Mouse (Mus musculus) liver, adult 2 months (tissue): ENCODE results near the gene Nol11.

Source experiments
- CTCF ChIP-seq: fragments of 200-500 bp; IDR thresholded peaks from 2 replicates; pipeline ENCODE4 v1.5.1; 2011; ENCODE audit warnings: low read depth, low read length, control low read depth
- POLR2A ChIP-seq: fragments of 200-500 bp; IDR thresholded peaks from 2 replicates; pipeline ENCODE4 v1.6.1; 2011; ENCODE audit warnings: low read length, control low read depth; ENCODE audit not compliant: insufficient read depth; ENCODE audit errors: extremely low read depth

DNA sequence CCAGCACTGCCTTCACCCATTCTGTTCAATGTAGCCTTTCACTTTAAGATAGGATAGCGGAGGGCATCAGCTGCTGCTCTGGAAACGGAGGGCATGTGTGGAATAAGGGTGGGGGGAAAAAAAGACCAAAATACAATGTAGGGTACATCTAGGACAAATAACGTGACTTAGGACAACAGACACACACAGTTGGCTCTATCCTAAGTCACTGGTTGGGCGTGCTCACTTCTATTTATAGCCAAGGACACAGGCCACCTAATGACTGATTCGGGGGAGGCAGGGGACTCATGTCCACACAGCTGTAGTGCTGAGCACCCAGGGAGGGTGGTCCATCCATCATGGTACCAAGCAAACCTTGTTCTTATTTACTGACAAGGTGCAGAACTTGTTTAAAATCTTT, 36.1 kb upstream of the Nol11 start:
- TF ChIP-seq CTCF (no peak), POLR2A (no peak)
